Mouse (Mus musculus) heart, embryonic 14.5 days (tissue): ENCODE data around the gene Mrpl50. TPM values are rescaled to one million over a fixed set of nuclear protein-coding genes. Genes with fewer than 3 reads are reported as not detected.

Experiments
- ATAC-seq: fragments of 200-750 bp; cut with Nextera tagmentation; 2 replicates; pipeline ENCODE4 v1.8.0; 2017; ENCODE audit warnings: low read depth, moderate TSS enrichment; ENCODE audit not compliant: insufficient number of reproducible peaks, insufficient read depth, low FRiP score
- H3K27ac ChIP-seq, 2 experiments: fragments of 200-500 bp in 1 of 2; fragments of 300-500 bp in 1 of 2; sonication (generic) in 1 of 2; replicated peaks in 1 of 2; 2 replicates each; pipeline ENCODE4 v1.5.1; 2012 to 2014; ENCODE audit warnings: low read depth in 2 of 2, low read length in 2 of 2, control low read depth in 1 of 2, mild to moderate bottlenecking in 1 of 2, mixed read lengths in 1 of 2; ENCODE audit not compliant: control insufficient read depth in 1 of 2, insufficient read depth in 1 of 2
- H3K27me3 ChIP-seq: fragments of 300-500 bp; sonication (generic); 2 replicates; pipeline ENCODE4 v1.6.1; 2014; ENCODE audit warnings: mild to moderate bottlenecking, low read length, control low read depth; ENCODE audit not compliant: control insufficient read depth, insufficient read depth
- H3K36me3 ChIP-seq: fragments of 300-500 bp; sonication (generic); 2 replicates; pipeline ENCODE4 v1.6.1; 2014; ENCODE audit warnings: mild to moderate bottlenecking, control low read depth, low read length, mixed read lengths; ENCODE audit not compliant: control insufficient read depth, insufficient read depth
- H3K4me1 ChIP-seq, 2 experiments: fragments of 200-500 bp in 1 of 2; fragments of 300-500 bp in 1 of 2; sonication (generic) in 1 of 2; 2 replicates each; pipeline ENCODE4 v1.6.1; 2012 to 2014; ENCODE audit warnings: low read length in 2 of 2, control low read depth in 1 of 2, mixed read lengths in 1 of 2; ENCODE audit not compliant: control insufficient read depth in 2 of 2, insufficient read depth in 2 of 2
- H3K4me2 ChIP-seq: fragments of 300-500 bp; sonication (generic); 2 replicates; pipeline ENCODE4 v1.6.1; 2014; ENCODE audit warnings: mild to moderate bottlenecking, low read length
- H3K4me3 ChIP-seq, 2 experiments: fragments of 200-500 bp in 1 of 2; fragments of 300-500 bp in 1 of 2; sonication (generic) in 1 of 2; 2 replicates each; pipeline ENCODE4 v1.5.1; 2012 to 2014; ENCODE audit warnings: low read length in 2 of 2, mild to moderate bottlenecking in 2 of 2, control low read depth in 1 of 2, low read depth in 1 of 2, moderate library complexity in 1 of 2; ENCODE audit not compliant: control insufficient read depth in 1 of 2, insufficient read depth in 1 of 2
- H3K9ac ChIP-seq: fragments of 300-500 bp; sonication (generic); 2 replicates; pipeline ENCODE4 v1.6.1; 2014; ENCODE audit warnings: mild to moderate bottlenecking, low read length
- H3K9me3 ChIP-seq: fragments of 300-500 bp; sonication (generic); 2 replicates; pipeline ENCODE4 v1.6.1; 2016; ENCODE audit warnings: low read length, control low read depth; ENCODE audit not compliant: control insufficient read depth
- WGBS: fragments of 180-500 bp; shearing (Covaris S2); extraction: QIAGEN DNeasy Blood & Tissue Kit; methylation state at CpG from one replicate; pipeline ENCODE4 v1.1.7; 2014; 5-methylcytosine and 5-hydroxymethylcytosine counted together
- polyA plus RNA-seq: library from polyadenylated mRNA; unstranded; fragments of >200 nt; fragmentation: Nextera tagmentation; extraction: Ambion mirVana; gene quantifications from 2 replicates; pipeline ENCODE4 v1.2.1, GENCODE M21; 2014

Gene Mrpl50
- polyA plus RNA-seq: 63.6 and 63.7 TPM in 2 replicates

- peak within 1 kb of the TSS; percentile 59 to 97 for H3K4me3 ChIP-seq
- peaks cover 21% of the 10 kb centered on the region; the same call in 1 of the 2 replicates for H3K36me3 ChIP-seq
- peaks cover 2 to 13% of the 10 kb centered on the region in 2 experiments for H3K4me1 ChIP-seq
- peak within 1 kb of the TSS; percentile 87 for H3K9ac ChIP-seq
- under 1% methylated on average over 41 of the region's 41 CpGs for WGBS
- no peaks in the 10 kb centered on the region for H3K27me3 ChIP-seq
- peak; percentile 98 for ATAC-seq
- peak within 1 kb of the TSS; percentile 74 to 80 for H3K27ac ChIP-seq
- H3K9me3 ChIP-seq: no peaks in the 10 kb centered on the region
- H3K4me2 ChIP-seq: peak within 1 kb of the TSS; percentile 73
Measured at GRCm38 (mm10) chr4:49520572-49521340, at the start of gene Mrpl50, which contains the start of gene Zfp189. TSS of gene Mrpl50 (minus strand) at chr4:49521093. TSS of gene Zfp189 (plus strand) at chr4:49521176.

GRCm38 (mm10) chr4:49567613-49568012 is 46.7 kb upstream of the Mrpl50 start:
- Histone ChIP-seq H3K4me3 (no peak overlapping the region), H3K27ac (no peak overlapping the region), H3K4me2 (no peak overlapping the region), H3K36me3 (no peaks in the 10 kb centered on the region), H3K9ac (no peak overlapping the region), H3K9me3 (no peaks in the 10 kb centered on the region), H3K4me1 (no peaks in the 10 kb centered on the region), H3K27me3 (no peaks in the 10 kb centered on the region)
- ATAC-seq: no peak
- WGBS: 28% methylated on average over 3 of the region's 3 CpGs

- 68% methylated on average over 20 of the region's 20 CpGs for WGBS
- no peak overlapping the region; the same call in 1 of the 2 replicates for H3K4me2 ChIP-seq
- no peak for ATAC-seq
Measured at GRCm38 (mm10) chr4:49559915-49560772, 39.3 kb upstream of the Mrpl50 start.

GRCm38 (mm10) chr4:49558181-49558580 is 37.3 kb upstream of the Mrpl50 start:
- no peak overlapping the region for H3K9ac ChIP-seq
- no peak overlapping the region for H3K27ac ChIP-seq
- no peak overlapping the region for H3K4me3 ChIP-seq
- no peaks in the 10 kb centered on the region for H3K36me3 ChIP-seq
- H3K4me1 ChIP-seq: no peaks in the 10 kb centered on the region
- no peaks in the 10 kb centered on the region for H3K9me3 ChIP-seq
- WGBS: 45% methylated on average over 2 of the region's 2 CpGs
- H3K27me3 ChIP-seq: no peaks in the 10 kb centered on the region
- no peak for ATAC-seq
- no peak overlapping the region for H3K4me2 ChIP-seq

More at GRCm38 (mm10) chr4:49559915-49560772, 39.3 kb upstream of the Mrpl50 start:
- Histone ChIP-seq H3K36me3 (no peaks in the 10 kb centered on the region), H3K9me3 (no peaks in the 10 kb centered on the region), H3K27ac (no peak overlapping the region), H3K4me3 (no peak overlapping the region), H3K4me1 (no peaks in the 10 kb centered on the region), H3K27me3 (no peaks in the 10 kb centered on the region), H3K9ac (no peak overlapping the region)

GRCm38 (mm10) chr4:49557375-49557774 is 36.5 kb upstream of the Mrpl50 start:
- no peaks in the 10 kb centered on the region for H3K4me1 ChIP-seq
- H3K4me3 ChIP-seq: no peak overlapping the region
- no peak for ATAC-seq
- no peaks in the 10 kb centered on the region for H3K9me3 ChIP-seq
- H3K27ac ChIP-seq: no peak overlapping the region
- H3K4me2 ChIP-seq: no peak overlapping the region
- no peaks in the 10 kb centered on the region for H3K36me3 ChIP-seq
- WGBS: 97% methylated on average over 6 of the region's 7 CpGs
- no peaks in the 10 kb centered on the region for H3K27me3 ChIP-seq
- no peak overlapping the region for H3K9ac ChIP-seq

GRCm38 (mm10) chr4:49553380-49553779 is 32.5 kb upstream of the Mrpl50 start:
- Histone ChIP-seq H3K27me3 (no peaks in the 10 kb centered on the region), H3K4me3 (no peak overlapping the region), H3K36me3 (no peaks in the 10 kb centered on the region), H3K4me2 (no peak overlapping the region), H3K4me1 (no peaks in the 10 kb centered on the region), H3K9ac (no peak overlapping the region), H3K27ac (no peak overlapping the region), H3K9me3 (no peaks in the 10 kb centered on the region)
- WGBS: 81% methylated on average over 5 of the region's 5 CpGs
- ATAC-seq: no peak

GRCm38 (mm10) chr4:49549383-49549782 is 28.5 kb upstream of the Mrpl50 start, which contains the start of gene Aldob:
TSS of gene Aldob (minus strand) at chr4:49549546.
- ATAC-seq: no peak
- Histone ChIP-seq H3K9me3 (no peaks in the 10 kb centered on the region), H3K4me3 (no peak within 1 kb of the TSS), H3K9ac (no peak within 1 kb of the TSS), H3K4me1 (no peaks in the 10 kb centered on the region), H3K36me3 (no peaks in the 10 kb centered on the region), H3K27ac (no peak within 1 kb of the TSS), H3K4me2 (no peak within 1 kb of the TSS), H3K27me3 (no peaks in the 10 kb centered on the region)
- WGBS: 38% methylated on average over 3 of the region's 3 CpGs
